Mouse (Mus musculus): ENCODE results near the gene Samm50.

DNA sequence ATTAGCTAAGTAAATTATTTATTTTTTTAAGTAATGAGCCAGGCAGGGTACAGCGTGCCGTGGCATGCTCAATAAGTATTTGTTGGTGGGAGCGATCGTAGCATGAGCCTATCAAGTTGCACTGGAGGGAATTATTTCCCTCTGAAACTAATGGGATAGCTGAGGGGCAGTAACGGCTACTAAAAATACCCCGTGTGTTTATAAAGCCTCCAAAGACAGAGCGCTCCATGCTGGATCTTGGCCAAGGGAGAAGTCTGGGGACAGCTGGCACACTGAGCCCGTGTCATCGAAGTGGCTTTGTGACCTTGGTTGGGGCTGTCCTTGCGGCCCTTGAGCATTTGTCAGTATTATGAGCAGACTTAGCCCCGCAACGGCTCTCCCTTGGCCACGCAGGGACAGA lies 59.2 kb downstream of the Samm50 start:
- TF ChIP-seq POLR2A (IDR thresholded peaks at IDR 0.05; ENCODE audit: borderline replicate concordance, control insufficient read depth, low read depth, low read length): no peak
- no peak for TF ChIP-seq CTCF (IDR thresholded peaks at IDR 0.05; ENCODE audit: control insufficient read depth, insufficient read depth, low read length)
